Mouse (Mus musculus): Measurements from ENCODE around the gene Lat2. TPM values are rescaled to one million over a fixed set of nuclear protein-coding genes. Genes with fewer than 3 reads are reported as not detected.

Lat2 gene
- polyA plus RNA-seq, 1 experiment from 2014 or later = 5.5 TPM

DNA sequence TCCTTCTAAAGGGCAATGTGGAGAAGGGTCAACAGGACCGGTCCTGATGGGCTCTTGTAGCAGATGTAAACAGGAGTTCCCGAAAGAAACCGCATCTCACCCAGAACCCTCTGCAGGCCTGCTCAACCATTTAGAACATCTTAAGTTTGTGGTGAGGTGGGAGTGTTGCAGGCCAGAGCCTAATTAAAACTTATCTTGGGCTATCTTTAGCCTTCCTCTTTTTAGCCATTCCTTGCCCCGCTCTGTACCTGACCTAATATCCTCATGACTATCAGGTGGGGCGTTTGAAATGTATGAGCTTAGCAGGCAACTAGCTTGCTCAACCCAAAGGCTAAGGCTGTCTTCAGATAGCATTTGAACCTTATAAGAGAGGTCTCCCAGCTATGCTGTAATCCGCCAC lies 49.1 kb downstream of the Lat2 start:
- no peaks in the 10 kb centered on the region for H3K9me3 ChIP-seq
- no peaks in the 10 kb centered on the region for H3K4me1 ChIP-seq (replicated peaks)
- H3K4me3 ChIP-seq (replicated peaks) = no peak overlapping the region
- no peaks in the 10 kb centered on the region for H3K36me3 ChIP-seq
- WGBS = 96% methylated on average over 6 of the region's 6 CpGs
- no peaks in the 10 kb centered on the region for H3K27me3 ChIP-seq
- ATAC-seq = no peak
- H3K27ac ChIP-seq = no peak overlapping the region
- H3K9ac ChIP-seq (replicated peaks) = no peak overlapping the region
- H3K4me2 ChIP-seq (replicated peaks) = no peak overlapping the region

- H3K4me1 ChIP-seq (replicated peaks) = no peaks in the 10 kb centered on the region
- no peak overlapping the region for H3K4me3 ChIP-seq (replicated peaks)
- H3K9me3 ChIP-seq = no peaks in the 10 kb centered on the region
- ATAC-seq = no peak
- no peaks in the 10 kb centered on the region for H3K27me3 ChIP-seq
- H3K36me3 ChIP-seq = no peaks in the 10 kb centered on the region
- WGBS = 96% methylated on average over 2 of the region's 2 CpGs
- H3K4me2 ChIP-seq (replicated peaks) = no peak overlapping the region
- no peak overlapping the region for H3K27ac ChIP-seq
- H3K9ac ChIP-seq (replicated peaks) = no peak overlapping the region
Measured at GRCm38 (mm10) chr5:134564272-134564671, 50.6 kb downstream of the Lat2 start.

DNA sequence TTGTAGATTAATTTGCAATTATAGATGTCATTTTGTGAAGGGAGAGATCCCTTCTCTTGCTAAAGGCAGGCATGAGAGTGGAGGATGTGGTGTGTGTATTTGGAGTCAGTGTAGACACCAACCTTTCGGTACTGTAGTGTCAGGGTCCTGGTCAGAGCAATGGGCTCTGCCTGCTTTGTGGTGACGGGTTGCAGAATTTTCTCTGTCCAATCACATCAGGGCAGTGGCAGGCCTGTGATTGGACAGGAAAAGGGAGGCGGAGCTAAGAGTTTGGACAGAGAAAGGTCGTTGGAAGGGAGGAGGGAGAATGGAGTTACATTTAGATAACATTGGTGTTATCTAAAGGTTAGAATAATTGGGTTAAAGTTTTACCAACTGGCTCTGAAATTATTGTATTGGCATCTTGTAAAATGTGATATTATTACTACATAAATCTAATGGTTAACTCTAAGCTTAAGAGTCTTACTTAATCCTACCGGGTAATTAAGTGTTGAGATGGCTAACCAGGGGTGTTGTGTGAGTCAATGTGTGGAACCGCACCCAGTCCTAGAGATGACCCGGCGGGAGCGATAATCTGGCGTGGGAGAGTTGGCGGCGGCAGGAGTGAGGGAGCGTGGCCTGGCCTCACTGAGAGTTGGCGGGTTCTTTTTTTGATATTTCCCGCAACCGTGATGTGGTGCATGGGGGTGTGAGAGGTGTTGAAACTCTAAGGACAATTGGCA lies 54.2 kb downstream of the Lat2 start:
- Histone ChIP-seq H3K4me2 (replicated peaks) (no peak overlapping the region), H3K9me3 (peaks cover 3% of the 10 kb centered on the region; the same call in 1 of the 2 replicates), H3K4me1 (replicated peaks) (peaks cover 6% of the 10 kb centered on the region), H3K4me3 (replicated peaks) (no peak overlapping the region), H3K9ac (replicated peaks) (no peak overlapping the region), H3K27ac (no peak overlapping the region), H3K27me3 (no peaks in the 10 kb centered on the region), H3K36me3 (no peaks in the 10 kb centered on the region)
- no peak for ATAC-seq
- 83% methylated on average over 16 of the region's 16 CpGs for WGBS

GRCm38 (mm10) chr5:134560071-134560449 lies 54.8 kb downstream of the Lat2 start, which contains the start of gene Syna:
Syna (minus strand) TSS chr5:134560171.
- Histone ChIP-seq H3K27ac (no peak within 1 kb of the TSS), H3K4me3 (replicated peaks) (no peak within 1 kb of the TSS), H3K4me2 (replicated peaks) (no peak within 1 kb of the TSS), H3K36me3 (no peaks in the 10 kb centered on the region), H3K9ac (replicated peaks) (no peak within 1 kb of the TSS), H3K9me3 (peaks cover 3% of the 10 kb centered on the region; the same call in 1 of the 2 replicates), H3K4me1 (replicated peaks) (peaks cover 12% of the 10 kb centered on the region), H3K27me3 (no peaks in the 10 kb centered on the region)
- ATAC-seq = no peak
- WGBS = 91% methylated on average over 7 of the region's 7 CpGs

DNA sequence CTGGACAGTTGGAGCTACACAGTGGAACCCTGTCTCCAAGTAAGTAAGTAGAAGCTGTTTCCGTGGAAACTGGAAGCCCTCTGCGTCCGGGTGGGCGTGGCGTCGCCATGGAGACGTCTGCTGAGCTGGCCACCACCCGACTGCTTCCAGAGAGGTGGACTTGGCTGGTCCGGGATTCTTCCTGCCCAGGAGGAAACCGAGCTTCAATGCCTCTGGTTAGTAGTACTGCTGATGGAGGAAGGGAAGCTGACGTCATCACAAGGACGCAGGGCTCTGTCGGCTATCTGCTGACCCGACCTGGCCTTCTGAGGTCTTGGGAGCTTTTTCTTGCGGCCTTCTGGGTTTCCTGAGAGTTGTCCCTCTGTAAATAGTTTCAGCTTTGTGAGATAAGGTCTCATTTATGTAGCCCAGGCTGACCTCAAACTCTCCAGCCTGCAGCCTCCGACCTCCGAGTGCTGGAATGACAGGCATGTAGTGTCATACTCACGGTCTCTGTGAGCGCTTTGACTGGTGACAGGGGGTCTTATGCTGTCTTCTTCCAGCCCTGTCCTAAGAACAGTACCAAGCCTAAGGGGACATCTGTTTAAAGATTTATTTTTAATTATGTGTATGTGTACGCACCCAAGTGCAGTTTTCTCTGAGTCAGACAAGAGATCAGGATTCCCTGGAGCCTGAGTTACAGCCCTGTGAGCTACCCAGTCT lies 59.2 kb downstream of the Lat2 start:
- 12% methylated on average over 20 of the region's 20 CpGs for WGBS
- H3K36me3 ChIP-seq = no peaks in the 10 kb centered on the region
- 0 out of 2 replicates have a peak, but pooled peaks have one; percentile 1 for ATAC-seq

DNA sequence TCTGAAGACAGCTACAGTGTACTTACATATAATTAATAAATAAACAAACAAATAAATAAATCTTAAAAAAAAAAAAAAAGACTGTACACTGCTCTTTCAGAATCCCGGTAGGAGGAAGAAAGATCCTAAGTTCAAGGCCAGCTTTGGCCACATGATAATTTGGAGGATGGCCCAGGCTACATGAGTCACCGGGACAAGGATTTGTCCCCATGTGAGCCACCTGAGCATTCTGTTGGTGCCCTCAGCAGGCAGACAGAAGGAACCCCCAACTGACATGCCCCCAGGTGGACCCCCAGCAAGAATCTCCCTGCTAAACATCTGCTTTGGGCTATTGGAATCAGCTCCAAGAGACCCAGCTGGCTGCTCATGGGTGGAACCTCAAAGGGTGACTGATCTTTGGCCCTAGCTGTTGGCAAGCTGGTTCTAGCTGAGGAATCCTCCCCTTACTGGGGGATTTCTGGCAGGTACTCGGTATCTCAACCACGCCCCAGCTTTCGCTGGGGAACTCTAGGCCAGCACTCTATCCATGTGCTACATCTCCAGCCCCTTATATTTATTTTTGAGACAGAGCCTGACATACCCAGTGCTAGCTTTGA lies 60.8 kb downstream of the Lat2 start:
- Histone ChIP-seq H3K36me3 (no peaks in the 10 kb centered on the region), H3K9ac (replicated peaks) (no peak overlapping the region), H3K27ac (no peak overlapping the region), H3K4me2 (replicated peaks) (no peak overlapping the region), H3K4me1 (replicated peaks) (peaks cover 46% of the 10 kb centered on the region), H3K4me3 (replicated peaks) (no peak overlapping the region), H3K9me3 (peaks cover 3% of the 10 kb centered on the region; the same call in 1 of the 2 replicates), H3K27me3 (no peaks in the 10 kb centered on the region)
- WGBS = 90% methylated on average over 5 of the region's 5 CpGs
- no peak for ATAC-seq

More for the DNA sequence above, 59.2 kb downstream of the Lat2 start:
- 0 out of 2 replicates have a peak overlapping the region, but pooled peaks have one; percentile 12 for H3K27ac ChIP-seq
- H3K4me2 ChIP-seq (replicated peaks) = peak overlapping the region; percentile 39
- peaks cover 31% of the 10 kb centered on the region for H3K4me1 ChIP-seq (replicated peaks)
- peaks cover 3% of the 10 kb centered on the region; the same call in 1 of the 2 replicates for H3K9me3 ChIP-seq
- 0 out of 2 replicates have a peak overlapping the region, but pooled peaks have one; percentile 6 for H3K9ac ChIP-seq (replicated peaks)
- no peak overlapping the region; the same call in 1 of the 2 replicates for H3K4me3 ChIP-seq (replicated peaks)
- no peaks in the 10 kb centered on the region for H3K27me3 ChIP-seq

GRCm38 (mm10) chr5:134552110-134552972 lies 62.5 kb downstream of the Lat2 start, which contains the start of gene Clip2:
Clip2 (minus strand) TSS chr5:134552434.
- H3K9me3 ChIP-seq = 0 out of 2 replicates have a peak, but pooled peaks cover under 1% of the 10 kb centered on the region
- peak within 1 kb of the TSS; percentile 90 for H3K4me2 ChIP-seq (replicated peaks)
- peak within 1 kb of the TSS; percentile 99 for H3K9ac ChIP-seq (replicated peaks)
- peak within 1 kb of the TSS; percentile 93 for H3K4me3 ChIP-seq (replicated peaks)
- peak within 1 kb of the TSS; percentile 99 for H3K27ac ChIP-seq
- H3K36me3 ChIP-seq = no peaks in the 10 kb centered on the region
- no peaks in the 10 kb centered on the region for H3K27me3 ChIP-seq
- peaks cover 63% of the 10 kb centered on the region for H3K4me1 ChIP-seq (replicated peaks)
- WGBS = under 1% methylated on average over 59 of the region's 61 CpGs
- ATAC-seq = peak; percentile 93

- H3K27ac ChIP-seq = peak overlapping the region; percentile 99
- H3K9ac ChIP-seq (replicated peaks) = peak overlapping the region; percentile 99
- peak overlapping the region; percentile 90 for H3K4me2 ChIP-seq (replicated peaks)
- peak overlapping the region; percentile 93 for H3K4me3 ChIP-seq (replicated peaks)
- no peaks in the 10 kb centered on the region for H3K9me3 ChIP-seq
- peak; percentile 38 for ATAC-seq
- WGBS = 1% methylated on average over 50 of the region's 52 CpGs
- no peaks in the 10 kb centered on the region for H3K27me3 ChIP-seq
- no peaks in the 10 kb centered on the region for H3K36me3 ChIP-seq
- H3K4me1 ChIP-seq (replicated peaks) = peaks cover 70% of the 10 kb centered on the region
Measured at GRCm38 (mm10) chr5:134551233-134552109, 63.4 kb downstream of the Lat2 start.

- Histone ChIP-seq H3K4me3 (replicated peaks) (peak overlapping the region; percentile 93), H3K9me3 (no peaks in the 10 kb centered on the region), H3K27ac (peak overlapping the region; percentile 99), H3K4me2 (replicated peaks) (peak overlapping the region; percentile 90), H3K27me3 (no peaks in the 10 kb centered on the region), H3K9ac (replicated peaks) (peak overlapping the region; percentile 99), H3K36me3 (no peaks in the 10 kb centered on the region), H3K4me1 (replicated peaks) (peaks cover 69% of the 10 kb centered on the region)
- ATAC-seq = no peak
- WGBS = 7% methylated on average over 6 of the region's 6 CpGs
Measured at GRCm38 (mm10) chr5:134550836-134551232, 64.0 kb downstream of the Lat2 start.
